Mouse (Mus musculus) myocyte (in vitro differentiated cells): ENCODE data around the gene Tsacc. TPM values are rescaled to one million over a fixed set of nuclear protein-coding genes. Genes with fewer than 3 reads are reported as not detected.

Experiments
- H3K27me3 ChIP-seq: one replicate; pipeline ENCODE4 v1.6.1; 2011; ENCODE audit not compliant: control insufficient read depth, insufficient read depth, insufficient read length
- H3K36me3 ChIP-seq: one replicate; pipeline ENCODE4 v1.6.1; 2011; ENCODE audit not compliant: control insufficient read depth, insufficient read depth
- H3K4me2 ChIP-seq: one replicate; pipeline ENCODE4 v1.6.1; 2011; ENCODE audit warnings: low read depth, control low read depth
- H3K4me3 ChIP-seq: one replicate; pipeline ENCODE4 v1.5.1; 2011; ENCODE audit warnings: mild to moderate bottlenecking, control low read depth, moderate library complexity
- H3K79me2 ChIP-seq: one replicate; pipeline ENCODE4 v1.6.1; 2011; ENCODE audit not compliant: control insufficient read depth, insufficient read depth
- H3ac ChIP-seq: one replicate; pipeline ENCODE4 v1.6.1; 2011; ENCODE audit not compliant: control insufficient read depth, insufficient read length
- CEBPB ChIP-seq: IDR thresholded peaks from 2 replicates; pipeline ENCODE4 v1.6.1; 2011; ENCODE audit warnings: mild to moderate bottlenecking, moderate library complexity; ENCODE audit not compliant: poor library complexity, insufficient read depth, severe bottlenecking
- E2F4 ChIP-seq: IDR thresholded peaks from one replicate; pipeline ENCODE4 v1.6.1; 2011; ENCODE audit warnings: mild to moderate bottlenecking, control low read depth, moderate library complexity; ENCODE audit not compliant: insufficient read depth
- MAX ChIP-seq: IDR thresholded peaks from one replicate; pipeline ENCODE4 v1.6.1; 2011; ENCODE audit warnings: low read depth, mild to moderate bottlenecking, control low read depth
- MYOD1 ChIP-seq, 3 experiments: IDR thresholded peaks; one replicate each; pipeline ENCODE4 v1.6.1; 2011; ENCODE audit warnings: control low read depth in 2 of 3, low read depth in 2 of 3, mild to moderate bottlenecking in 2 of 3, moderate library complexity in 1 of 3; ENCODE audit not compliant: insufficient read length in 2 of 3, control insufficient read depth in 1 of 3
- MYOG ChIP-seq, 3 experiments: IDR thresholded peaks; one replicate each; pipeline ENCODE4 v1.6.1; 2011; ENCODE audit warnings: control low read depth in 2 of 3, low read depth in 2 of 3, mild to moderate bottlenecking in 2 of 3; ENCODE audit not compliant: insufficient read length in 2 of 3, control insufficient read depth in 1 of 3, insufficient read depth in 1 of 3
- POLR2A ChIP-seq: IDR thresholded peaks from one replicate; pipeline ENCODE4 v1.6.1; 2011; ENCODE audit warnings: low read depth, mild to moderate bottlenecking, control low read depth, moderate library complexity; ENCODE audit not compliant: insufficient read length
- POLR2AphosphoS2 ChIP-seq: IDR thresholded peaks from one replicate; pipeline ENCODE4 v1.6.1; 2011; ENCODE audit warnings: low read depth, control low read depth; ENCODE audit not compliant: insufficient read length
- REST ChIP-seq: IDR thresholded peaks from one replicate; pipeline ENCODE4 v1.6.1; 2011; ENCODE audit warnings: mild to moderate bottlenecking, control low read depth, moderate library complexity; ENCODE audit not compliant: insufficient read depth, insufficient read length
- SRF ChIP-seq: IDR thresholded peaks from one replicate; pipeline ENCODE4 v1.6.1; 2011; ENCODE audit warnings: low read depth; ENCODE audit not compliant: control insufficient read depth, insufficient read length
- TCF12 ChIP-seq: IDR thresholded peaks from one replicate; pipeline ENCODE4 v1.6.1; 2011; ENCODE audit warnings: mild to moderate bottlenecking, control low read depth; ENCODE audit not compliant: poor library complexity, insufficient read depth, severe bottlenecking
- TCF3 ChIP-seq: IDR thresholded peaks from one replicate; pipeline ENCODE4 v1.6.1; 2011; ENCODE audit warnings: low read depth, control low read depth; ENCODE audit not compliant: insufficient read length
- USF1 ChIP-seq: IDR thresholded peaks from one replicate; pipeline ENCODE4 v1.6.1; 2011; ENCODE audit warnings: low read depth, mild to moderate bottlenecking, control low read depth, moderate library complexity
- polyA plus RNA-seq: library from polyadenylated mRNA; unstranded; fragments of >200 nt; fragmentation: generic; extraction: Trizol; gene quantifications from one replicate; pipeline ENCODE4 v1.2.1, GENCODE M21; 2012; ENCODE audit warnings: missing spikeins

The Tsacc gene
- polyA plus RNA-seq = 2.7 TPM

DNA sequence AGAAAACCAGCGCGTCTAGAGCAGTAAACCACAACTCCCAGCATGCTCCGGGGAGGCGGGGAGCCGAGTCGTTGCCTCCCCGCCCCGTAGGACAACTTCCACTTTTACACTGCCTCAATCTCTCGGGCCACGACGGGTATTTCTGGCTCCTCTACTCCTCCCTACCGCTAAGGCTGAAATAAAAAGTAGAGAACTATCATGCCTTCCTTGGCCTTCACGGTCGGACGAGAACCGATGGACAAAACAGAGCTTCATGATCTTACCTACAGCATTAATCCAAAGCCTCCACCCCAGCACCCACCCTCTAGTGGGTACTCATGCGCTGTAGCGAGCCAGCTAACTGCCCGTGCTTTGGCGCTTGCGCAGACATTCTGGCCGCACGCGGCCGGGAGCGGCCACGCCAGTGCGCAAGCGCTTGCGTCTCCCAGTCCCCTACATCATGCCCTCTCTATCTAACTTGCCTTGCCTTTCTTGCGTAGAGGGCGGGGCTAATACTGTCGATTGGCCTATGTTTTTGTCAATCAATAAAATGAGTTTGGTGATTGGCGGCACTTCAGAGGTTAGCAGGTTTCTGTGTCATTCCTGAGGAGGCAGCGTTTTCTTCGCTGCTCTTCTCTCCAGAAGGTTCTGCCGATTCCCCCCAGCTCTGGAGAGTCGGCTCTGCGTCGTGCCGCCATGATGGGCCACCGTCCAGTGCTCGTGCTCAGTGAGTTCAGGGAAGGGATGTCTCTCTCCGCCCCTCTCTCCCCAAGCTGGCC, at the start of gene Tsacc, which contains the start of gene Cct3:
Gene Tsacc, minus strand, starts transcription at position 439 of the 758 bp plus-strand sequence.
Gene Cct3, plus strand, starts transcription at position 556 of the 758 bp plus-strand sequence.
- peak within 1 kb of the TSS; percentile 90 for H3K4me2 ChIP-seq
- peaks cover 28% of the 10 kb centered on the region for H3K36me3 ChIP-seq
- no peaks in the 10 kb centered on the region for H3K27me3 ChIP-seq
- peak within 1 kb of the TSS; percentile 29 for H3ac ChIP-seq
- H3K79me2 ChIP-seq = peaks cover 44% of the 10 kb centered on the region
- H3K4me3 ChIP-seq = peak within 1 kb of the TSS; percentile 78
- TF ChIP-seq USF1 (no peak), E2F4 (no peak), TCF3 (no peak), POLR2A (peak; percentile 80), REST (peak; percentile 18), MYOD1 (IDR thresholded peaks at IDR 0.05; ENCODE audit: control insufficient read depth in 1 of 3, insufficient read length in 2 of 3, low read depth in 2 of 3) (no peak), POLR2AphosphoS2 (peak; percentile 89), MYOG (IDR thresholded peaks at IDR 0.05; ENCODE audit: control insufficient read depth in 1 of 3, insufficient read depth in 1 of 3, insufficient read length in 2 of 3, low read depth in 2 of 3) (no peak), MAX (no peak), TCF12 (no peak), SRF (peak; percentile 94), CEBPB (no peak)

DNA sequence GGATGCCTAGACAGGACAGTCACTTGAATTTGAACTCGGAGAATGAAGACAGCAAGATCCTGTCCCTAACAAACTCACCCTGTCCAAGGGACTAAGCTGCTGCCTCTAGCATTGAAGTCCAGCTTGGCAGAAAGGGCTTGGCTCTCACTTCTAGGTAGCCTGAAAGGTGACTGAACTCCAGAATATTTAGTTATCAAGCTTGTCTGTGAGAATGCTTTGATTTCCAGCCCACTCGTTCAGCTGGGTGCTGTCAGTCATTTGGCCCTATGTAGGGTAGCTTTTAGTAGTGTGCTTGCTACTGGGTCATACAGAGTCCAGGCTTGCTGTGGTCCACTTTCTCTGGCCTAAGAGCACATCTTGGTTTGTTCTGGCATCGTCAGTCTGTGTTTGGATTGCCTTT, 42.2 kb upstream of the Tsacc start:
- Histone ChIP-seq H3K4me3 (no peak overlapping the region), H3K4me2 (no peak overlapping the region)

DNA sequence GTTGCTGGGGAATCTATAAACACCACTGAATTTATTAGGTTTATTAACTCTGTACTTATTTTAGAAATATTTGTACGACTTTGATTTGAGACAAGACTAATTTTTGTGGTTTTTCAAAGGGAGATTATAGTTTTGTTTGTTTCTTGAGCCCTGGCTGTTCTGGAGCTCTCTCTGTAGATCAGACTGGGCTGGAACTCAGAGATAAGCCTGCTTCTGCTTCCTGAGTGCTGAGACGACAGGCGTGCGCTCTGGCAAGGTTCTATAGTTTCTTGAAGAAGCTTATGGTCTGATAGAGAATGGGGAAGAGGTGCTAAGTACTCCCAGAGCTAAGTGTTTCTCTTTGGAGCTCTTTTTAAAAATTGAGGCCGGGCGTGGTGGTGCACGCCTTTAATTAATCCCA, 41.5 kb upstream of the Tsacc start:
- Histone ChIP-seq H3K4me2 (no peak overlapping the region), H3K27me3 (no peaks in the 10 kb centered on the region), H3K36me3 (peaks cover 28% of the 10 kb centered on the region), H3K4me3 (peak overlapping the region; percentile 92), H3ac (no peak overlapping the region), H3K79me2 (peaks cover 65% of the 10 kb centered on the region)
- TF ChIP-seq TCF12 = no peak
- TF ChIP-seq REST = no peak
- no peak for TF ChIP-seq SRF
- TF ChIP-seq MYOG (IDR thresholded peaks at IDR 0.05; ENCODE audit: control insufficient read depth in 1 of 3, insufficient read depth in 1 of 3, insufficient read length in 2 of 3, low read depth in 2 of 3) = no peak
- no peak for TF ChIP-seq MAX
- no peak for TF ChIP-seq MYOD1 (IDR thresholded peaks at IDR 0.05; ENCODE audit: control insufficient read depth in 1 of 3, insufficient read length in 2 of 3, low read depth in 2 of 3)
- TF ChIP-seq USF1 = no peak
- no peak for TF ChIP-seq E2F4
- no peak for TF ChIP-seq POLR2A
- no peak for TF ChIP-seq CEBPB
- TF ChIP-seq POLR2AphosphoS2 = no peak
- no peak for TF ChIP-seq TCF3

More for the DNA sequence above, 42.2 kb upstream of the Tsacc start:
- Histone ChIP-seq H3K27me3 (no peaks in the 10 kb centered on the region), H3K79me2 (peaks cover 65% of the 10 kb centered on the region), H3K36me3 (peaks cover 35% of the 10 kb centered on the region), H3ac (no peak overlapping the region)
- TF ChIP-seq MYOD1 (IDR thresholded peaks at IDR 0.05; ENCODE audit: control insufficient read depth in 1 of 3, insufficient read length in 2 of 3, low read depth in 2 of 3) (peak in 1 of 3 experiments; percentile 24), POLR2AphosphoS2 (no peak), SRF (no peak), REST (no peak), TCF12 (no peak)

DNA sequence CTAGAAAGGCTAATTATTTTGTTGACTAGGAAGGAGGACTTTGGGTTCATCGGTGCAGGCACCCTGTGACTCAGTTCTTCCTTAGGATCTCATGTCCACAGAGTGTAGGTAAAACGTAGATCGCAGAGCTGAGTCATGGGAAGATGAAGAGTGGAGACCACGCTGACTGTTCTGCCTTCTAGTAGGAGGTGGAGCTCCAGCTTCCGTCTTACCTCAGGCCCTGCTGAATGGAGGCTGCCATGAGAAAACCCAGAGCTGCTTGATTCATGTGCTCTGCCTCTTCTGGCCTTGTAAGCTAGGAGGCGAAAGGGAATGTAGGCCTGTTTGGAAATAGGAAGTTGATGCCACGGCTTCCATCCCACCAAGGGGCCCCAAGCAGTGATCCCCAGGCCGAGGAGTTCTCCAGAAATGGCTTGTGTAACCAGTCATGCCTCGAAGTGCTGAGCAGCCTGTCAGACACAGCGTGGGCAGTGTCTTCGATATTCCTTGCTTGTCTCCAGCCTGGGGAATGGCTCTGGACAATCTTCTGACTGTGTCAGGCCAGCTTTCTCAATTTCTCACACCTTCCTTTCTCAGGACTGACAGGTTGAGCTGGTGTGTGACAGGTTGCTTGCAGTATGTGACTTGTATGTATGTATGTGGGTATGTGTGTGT, 40.7 kb upstream of the Tsacc start:
- Histone ChIP-seq H3K4me2 (peak overlapping the region; percentile 58), H3K4me3 (peak overlapping the region; percentile 92), H3K79me2 (peaks cover 65% of the 10 kb centered on the region), H3ac (no peak overlapping the region), H3K27me3 (no peaks in the 10 kb centered on the region), H3K36me3 (peaks cover 22% of the 10 kb centered on the region)
- no peak for TF ChIP-seq POLR2A
- no peak for TF ChIP-seq REST
- no peak for TF ChIP-seq MYOD1 (IDR thresholded peaks at IDR 0.05; ENCODE audit: control insufficient read depth in 1 of 3, insufficient read length in 2 of 3, low read depth in 2 of 3)
- no peak for TF ChIP-seq SRF
- no peak for TF ChIP-seq MYOG (IDR thresholded peaks at IDR 0.05; ENCODE audit: control insufficient read depth in 1 of 3, insufficient read depth in 1 of 3, insufficient read length in 2 of 3, low read depth in 2 of 3)
- TF ChIP-seq CEBPB = no peak
- no peak for TF ChIP-seq USF1
